8 mouse cellular contexts compared by ENCODE assay signal in genomic region chr1:194231206-194231605, GRCm38 (mm10).
DNase-seq lines count a peak whose midpoint lies in the region; ATAC-seq lines count a peak whose summit lies in the region.

No protein-coding gene starts in this region.

- no peaks in the 10 kb centered on the region for H3K9me3 ChIP-seq in heart, embryonic 13.5 days
- H3K9me3 ChIP-seq in heart, embryonic 10.5 days, result no peaks in the 10 kb centered on the region
- H3K9me3 ChIP-seq in forebrain, embryonic 16.5 days (ENCODE audit: control insufficient read depth, low read length), result no peaks in the 10 kb centered on the region
- no peaks in the 10 kb centered on the region for H3K9me3 ChIP-seq in limb, embryonic 15.5 days

- no peak overlapping the region for H3K4me2 ChIP-seq in heart, embryonic 13.5 days
- H3K4me2 ChIP-seq in forebrain, embryonic 16.5 days (ENCODE audit: low read length), result no peak overlapping the region
- no peak overlapping the region for H3K4me2 ChIP-seq in limb, embryonic 15.5 days

- 45% methylated on average over 4 of the region's 4 CpGs for WGBS in heart, embryonic 13.5 days
- 63% methylated on average over 4 of the region's 4 CpGs for WGBS in heart, embryonic 10.5 days
- 11% methylated on average over 4 of the region's 4 CpGs for WGBS in forebrain, embryonic 16.5 days
- 41% methylated on average over 4 of the region's 4 CpGs for WGBS in limb, embryonic 15.5 days

- no peaks in the 10 kb centered on the region for H3K36me3 ChIP-seq in heart, embryonic 13.5 days
- no peaks in the 10 kb centered on the region for H3K36me3 ChIP-seq in heart, embryonic 10.5 days
- no peaks in the 10 kb centered on the region for H3K36me3 ChIP-seq in forebrain, embryonic 16.5 days (ENCODE audit: control insufficient read depth, insufficient read depth)
- H3K36me3 ChIP-seq in limb, embryonic 15.5 days, result no peaks in the 10 kb centered on the region

- intact Hi-C loops in gastrocnemius, postnatal 36 days (cut with DNase I), result no loop called here

- H3K27ac ChIP-seq in heart, embryonic 13.5 days (replicated peaks), result no peak overlapping the region
- no peak overlapping the region for H3K27ac ChIP-seq in heart, embryonic 10.5 days
- peak overlapping the region; percentile 83 for H3K27ac ChIP-seq in forebrain, embryonic 16.5 days (ENCODE audit: low read length)
- H3K27ac ChIP-seq in limb, embryonic 15.5 days, result no peak overlapping the region

- H3K9ac ChIP-seq in heart, embryonic 13.5 days, result no peak overlapping the region
- H3K9ac ChIP-seq in forebrain, embryonic 16.5 days (replicated peaks; ENCODE audit: low read depth, low read length), result no peak overlapping the region
- no peak overlapping the region for H3K9ac ChIP-seq in limb, embryonic 15.5 days

- no peak for DNase-seq in heart, embryonic 10.5 days (ENCODE audit: low spot score)
- peak; percentile 50 for DNase-seq in Muller cell, postnatal 12 days (ENCODE audit: inconsistent ontology term)
- DNase-seq in urinary bladder, adult 18-20 months (ENCODE audit: low spot score in 2 of 2), result no peak
- DNase-seq in gastrocnemius, postnatal 36 days, result no peak

- H3K4me1 ChIP-seq in heart, embryonic 13.5 days, result peaks cover 24% of the 10 kb centered on the region
- no peaks in the 10 kb centered on the region for H3K4me1 ChIP-seq in heart, embryonic 10.5 days
- H3K4me1 ChIP-seq in forebrain, embryonic 16.5 days (replicated peaks; ENCODE audit: control insufficient read depth, insufficient read depth, low read length), result peaks cover 40% of the 10 kb centered on the region
- peaks cover 18% of the 10 kb centered on the region for H3K4me1 ChIP-seq in limb, embryonic 15.5 days

- H3K27me3 ChIP-seq in heart, embryonic 13.5 days (replicated peaks), result no peaks in the 10 kb centered on the region
- H3K27me3 ChIP-seq in heart, embryonic 10.5 days (ENCODE audit: insufficient read depth, poor library complexity, severe bottlenecking), result no peaks in the 10 kb centered on the region
- no peaks in the 10 kb centered on the region for H3K27me3 ChIP-seq in forebrain, embryonic 16.5 days (replicated peaks; ENCODE audit: control insufficient read depth, insufficient read depth, low read length)
- no peaks in the 10 kb centered on the region for H3K27me3 ChIP-seq in limb, embryonic 15.5 days

- no peak overlapping the region for H3K4me3 ChIP-seq in heart, embryonic 13.5 days
- H3K4me3 ChIP-seq in heart, embryonic 10.5 days, result no peak overlapping the region
- no peak overlapping the region for H3K4me3 ChIP-seq in forebrain, embryonic 16.5 days (replicated peaks; ENCODE audit: low read length)
- no peak overlapping the region for H3K4me3 ChIP-seq in limb, embryonic 15.5 days

- ATAC-seq in heart, embryonic 13.5 days (ENCODE audit: extremely low read depth, insufficient number of reproducible peaks, low FRiP score, low TSS enrichment), result peak; percentile 68; the same call in 1 of the 2 replicates
- peak; percentile 93 for ATAC-seq in forebrain, embryonic 16.5 days
- ATAC-seq in limb, embryonic 15.5 days (ENCODE audit: insufficient number of reproducible peaks, low FRiP score, low TSS enrichment, low read depth), result peak; percentile 91
- no peak for ATAC-seq in megakaryocyte progenitor cell, adult 5-6 weeks (replicated peaks; ENCODE audit: poor library complexity)
